Mouse (Mus musculus) midbrain, postnatal 0 days (tissue): ENCODE measurements at regions not wholly inside any gene's neighbourhood (a gene's known extent, or its start where the extent isn't known, plus 50 kb on each side); places are given as distances from the start of the nearest gene placed in this dataset.

Experiments used
- ATAC-seq: fragments of 200-750 bp; cut with Nextera tagmentation; 2 replicates; pipeline ENCODE4 v1.8.0; 2017; ENCODE audit warnings: moderate number of reproducible peaks, mild to moderate bottlenecking, moderate TSS enrichment, moderate library complexity; ENCODE audit not compliant: low FRiP score
- DNase-seq: peaks from one replicate; pipeline ENCODE4 v3.0.0-alpha.2; 2015; ENCODE audit warnings: low spot score
- H3K27ac ChIP-seq: fragments of 300-500 bp; sonication (generic); 2 replicates; pipeline ENCODE4 v1.5.1; 2014; ENCODE audit warnings: low read depth, mild to moderate bottlenecking, low read length, mixed read lengths
- H3K27me3 ChIP-seq: fragments of 300-500 bp; sonication (generic); 2 replicates; pipeline ENCODE4 v1.6.1; 2014; ENCODE audit warnings: low read length, control low read depth, mixed read lengths; ENCODE audit not compliant: insufficient read depth
- H3K36me3 ChIP-seq: fragments of 300-500 bp; sonication (generic); 2 replicates; pipeline ENCODE4 v1.6.1; 2014; ENCODE audit warnings: low read length, control low read depth, mixed read lengths; ENCODE audit not compliant: insufficient read depth
- H3K4me1 ChIP-seq: fragments of 300-500 bp; sonication (generic); 2 replicates; pipeline ENCODE4 v1.6.1; 2014; ENCODE audit warnings: mild to moderate bottlenecking, control low read depth, antibody characterized with exemption, low read length, mixed read lengths; ENCODE audit not compliant: insufficient read depth
- H3K4me2 ChIP-seq: fragments of 300-500 bp; sonication (generic); 2 replicates; pipeline ENCODE4 v1.6.1; 2014; ENCODE audit warnings: low read depth, mild to moderate bottlenecking, low read length, mixed read lengths; ENCODE audit not compliant: poor library complexity, severe bottlenecking
- H3K4me3 ChIP-seq: fragments of 300-500 bp; sonication (generic); 2 replicates; pipeline ENCODE4 v1.5.1; 2014; ENCODE audit warnings: low read depth, mild to moderate bottlenecking, low read length, moderate library complexity
- H3K9ac ChIP-seq: fragments of 300-500 bp; sonication (generic); replicated peaks from 2 replicates; pipeline ENCODE4 v1.6.1; 2014; ENCODE audit warnings: mild to moderate bottlenecking, low read length, moderate library complexity, mixed read lengths; ENCODE audit not compliant: poor library complexity, severe bottlenecking
- H3K9me3 ChIP-seq: fragments of 300-500 bp; sonication (generic); 2 replicates; pipeline ENCODE4 v1.6.1; 2016; ENCODE audit warnings: low read length, control low read depth
- CTCF ChIP-seq: IDR thresholded peaks from 2 replicates; pipeline ENCODE4 v1.5.1; 2016; ENCODE audit warnings: antibody characterized with exemption, mild to moderate bottlenecking
- WGBS: fragments of 180-500 bp; shearing (Covaris S2); extraction: QIAGEN DNeasy Blood & Tissue Kit; methylation state at CpG from one replicate; pipeline ENCODE4 v1.1.7; 2014; 5-methylcytosine and 5-hydroxymethylcytosine counted together

DNA sequence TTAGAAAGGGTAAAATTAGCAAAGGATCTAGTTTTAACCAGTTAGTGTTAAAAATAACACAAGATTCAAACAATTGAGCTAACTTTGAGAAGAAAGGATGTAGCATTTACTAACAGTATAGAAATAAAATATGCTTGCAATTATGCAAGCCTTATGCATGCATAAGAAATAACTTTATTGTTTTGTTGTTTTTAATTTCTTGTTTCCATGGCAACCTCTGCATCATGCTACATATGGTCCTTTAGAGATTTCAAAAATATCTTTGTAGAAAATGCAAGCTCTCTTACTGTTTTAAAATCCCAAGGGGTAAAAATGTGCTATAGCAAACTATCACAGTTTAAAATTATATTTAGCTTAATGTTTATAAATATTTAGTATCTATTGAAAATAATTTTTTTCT is 395.0 kb upstream of the Spock3 start:
- TF ChIP-seq CTCF: no peak
- no peak overlapping the region for H3K4me2 ChIP-seq
- no peaks in the 10 kb centered on the region for H3K36me3 ChIP-seq
- H3K9ac ChIP-seq: no peak overlapping the region
- no peak overlapping the region for H3K4me3 ChIP-seq
- ATAC-seq (no peak), DNase-seq (no peak)
- no peaks in the 10 kb centered on the region for H3K9me3 ChIP-seq
- H3K27ac ChIP-seq: no peak overlapping the region
- H3K4me1 ChIP-seq: no peaks in the 10 kb centered on the region
- no peaks in the 10 kb centered on the region for H3K27me3 ChIP-seq

DNA sequence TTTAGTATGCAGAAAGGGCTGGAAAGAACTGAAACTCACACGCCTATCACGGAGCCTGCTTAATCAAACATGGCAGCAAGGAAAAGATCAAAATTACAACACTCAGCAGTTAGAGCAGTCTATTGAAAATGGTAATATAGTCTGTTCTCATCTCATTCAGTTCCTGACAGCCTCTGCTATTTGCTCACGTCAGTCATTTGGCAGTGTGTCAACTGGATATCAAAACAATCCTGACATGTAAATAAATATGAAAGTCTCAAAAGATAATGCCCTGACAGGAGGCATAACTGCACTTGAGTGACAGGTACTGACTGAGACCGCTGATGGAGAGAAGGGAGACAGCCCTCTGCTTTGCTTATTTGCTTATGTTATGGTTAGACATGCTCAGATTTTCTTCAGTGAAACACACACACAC is 375.0 kb upstream of the Spock3 start:
- Histone ChIP-seq H3K4me2 (no peak overlapping the region), H3K36me3 (no peaks in the 10 kb centered on the region), H3K4me3 (no peak overlapping the region), H3K27me3 (no peaks in the 10 kb centered on the region), H3K4me1 (no peaks in the 10 kb centered on the region), H3K27ac (no peak overlapping the region), H3K9me3 (no peaks in the 10 kb centered on the region), H3K9ac (no peak overlapping the region)
- TF ChIP-seq CTCF: no peak
- WGBS: 32% methylated on average over 4 of the region's 4 CpGs
- ATAC-seq (0 out of 2 replicates have a peak, but pooled peaks have one; percentile 34), DNase-seq (peak; percentile 12)

DNA sequence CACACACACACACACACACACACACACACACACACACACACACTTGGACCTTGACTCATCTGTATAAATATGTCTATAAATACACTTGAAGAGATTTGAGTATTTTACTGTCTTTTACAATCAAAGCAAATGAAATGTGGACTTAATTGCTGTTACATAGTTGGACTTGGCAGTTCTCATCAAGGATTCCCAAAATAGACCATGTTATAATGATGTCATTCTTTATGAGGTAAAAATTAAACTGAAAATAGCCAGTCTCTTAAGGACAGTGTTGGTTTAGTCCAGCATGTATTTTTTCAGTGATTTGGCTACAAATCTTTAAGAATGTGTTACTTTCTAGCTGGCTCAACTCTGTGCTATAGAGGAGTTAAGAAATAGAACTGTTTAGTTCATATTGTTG is 351.5 kb upstream of the Spock3 start:
- H3K4me3 ChIP-seq: no peak overlapping the region
- no peak overlapping the region for H3K27ac ChIP-seq
- no peak for ATAC-seq
- no peaks in the 10 kb centered on the region for H3K9me3 ChIP-seq
- TF ChIP-seq CTCF: no peak
- no peaks in the 10 kb centered on the region for H3K27me3 ChIP-seq
- no peak overlapping the region for H3K4me2 ChIP-seq
- H3K9ac ChIP-seq: no peak overlapping the region
- no peak for DNase-seq
- H3K4me1 ChIP-seq: no peaks in the 10 kb centered on the region
- no peaks in the 10 kb centered on the region for H3K36me3 ChIP-seq

DNA sequence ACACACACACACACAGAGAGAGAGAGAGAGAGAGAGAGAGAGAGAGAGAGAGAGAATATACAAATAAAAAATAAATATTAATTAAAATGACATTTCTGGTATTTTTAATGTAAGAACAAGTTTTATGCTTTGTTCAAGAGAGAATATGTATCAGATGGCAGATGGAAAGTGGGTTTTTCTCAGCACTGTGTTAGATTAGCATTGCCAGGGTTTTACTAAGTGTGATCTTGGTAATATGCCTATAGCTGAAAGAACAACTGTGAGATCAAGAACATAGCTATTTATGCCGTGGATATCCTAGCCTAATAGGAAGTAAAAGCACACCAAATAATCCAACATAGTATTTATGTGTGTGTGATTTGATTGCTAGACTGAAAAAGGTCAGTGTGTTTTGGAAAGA is 344.7 kb upstream of the Spock3 start:
- Histone ChIP-seq H3K4me1 (no peaks in the 10 kb centered on the region), H3K36me3 (no peaks in the 10 kb centered on the region), H3K9me3 (no peaks in the 10 kb centered on the region), H3K4me3 (no peak overlapping the region), H3K9ac (no peak overlapping the region), H3K27me3 (no peaks in the 10 kb centered on the region), H3K27ac (no peak overlapping the region), H3K4me2 (no peak overlapping the region)
- DNase-seq (no peak), ATAC-seq (no peak)
- whole genome bisulfite sequencing: 70% methylated on average over 1 of the region's 1 CpGs
- no peak for TF ChIP-seq CTCF

DNA sequence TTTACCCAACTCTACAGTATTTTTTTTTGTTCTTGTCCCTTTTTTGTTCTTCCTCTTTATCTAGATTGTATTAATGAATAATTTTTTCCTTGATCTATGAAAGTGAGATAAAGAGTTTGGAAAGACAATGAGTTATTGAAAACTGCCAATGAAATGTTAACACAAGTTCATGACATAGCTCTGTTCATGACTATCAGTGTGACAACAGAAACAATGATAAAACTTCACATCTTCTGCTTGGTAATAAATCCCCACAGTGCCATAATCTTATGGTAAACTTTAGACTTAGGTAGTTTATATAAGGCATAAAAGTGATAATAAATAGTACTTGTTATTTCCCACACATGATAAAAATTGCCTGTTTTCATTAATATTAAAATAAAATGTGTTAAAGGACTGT is 330.8 kb upstream of the Spock3 start:
- H3K4me2 ChIP-seq: no peak overlapping the region
- no peaks in the 10 kb centered on the region for H3K4me1 ChIP-seq
- H3K27me3 ChIP-seq: no peaks in the 10 kb centered on the region
- H3K4me3 ChIP-seq: no peak overlapping the region
- DNase-seq (no peak), ATAC-seq (no peak)
- H3K9ac ChIP-seq: no peak overlapping the region
- no peaks in the 10 kb centered on the region for H3K9me3 ChIP-seq
- H3K27ac ChIP-seq: no peak overlapping the region
- H3K36me3 ChIP-seq: no peaks in the 10 kb centered on the region
- no peak for TF ChIP-seq CTCF

DNA sequence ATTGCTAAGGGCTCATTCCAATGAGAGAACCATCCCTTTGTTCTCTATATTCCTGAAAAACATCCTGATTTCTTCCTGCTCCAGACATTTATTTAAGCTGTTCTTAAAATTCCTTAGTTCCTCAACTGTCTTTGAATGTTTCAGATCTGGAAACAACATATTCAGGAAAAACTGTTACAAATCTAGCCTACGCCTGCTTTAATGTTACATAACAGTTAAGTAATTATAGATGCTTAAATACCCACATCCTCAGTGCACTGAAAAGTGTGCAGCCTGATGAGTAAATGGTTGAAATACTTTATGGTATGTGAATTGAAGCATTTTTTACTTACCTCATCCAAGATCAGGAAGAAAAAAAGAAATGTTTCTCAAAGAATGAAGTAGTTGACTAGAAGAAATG is 329.6 kb upstream of the Spock3 start:
- WGBS: 87% methylated on average over 1 of the region's 1 CpGs
- no peak for ATAC-seq

More for the DNA sequence above, 329.6 kb upstream of the Spock3 start:
- no peaks in the 10 kb centered on the region for H3K36me3 ChIP-seq
- H3K4me2 ChIP-seq: no peak overlapping the region
- DNase-seq: no peak
- H3K4me3 ChIP-seq: no peak overlapping the region
- no peak for TF ChIP-seq CTCF
- no peak overlapping the region for H3K9ac ChIP-seq
- no peaks in the 10 kb centered on the region for H3K4me1 ChIP-seq
- no peaks in the 10 kb centered on the region for H3K27me3 ChIP-seq
- H3K27ac ChIP-seq: no peak overlapping the region
- H3K9me3 ChIP-seq: no peaks in the 10 kb centered on the region
